Comparison of ENCODE assay signal across 15 mouse cellular contexts in genomic region chr7:92773006-92773405, GRCm38 (mm10).
"Had no signal": no experiment of that assay in that cellular context is flagged by ENCODE, and none has a peak within 500 bp of the region (broad histone marks: within the 10 kb centered on the region; RNA-seq: fewer than 3 reads in every experiment).

No protein-coding gene starts in this region.

- H3K4me2 ChIP-seq: neural tube, embryonic 13.5 days; neural tube, embryonic 15.5 days; stomach, embryonic 15.5 days had no signal

- H3K27ac ChIP-seq: neural tube, embryonic 13.5 days; neural tube, embryonic 15.5 days; stomach, embryonic 15.5 days; stomach, postnatal 0 days had no signal

- DNase-seq: right cerebral cortex, adult 18-20 months; right cerebral cortex, postnatal 14 days; right cerebral cortex, postnatal 25 days; right cerebral cortex, postnatal 4 days; spleen, adult 18-20 months; thymus, adult 18-20 months; thymus, adult 2 months; thymus, postnatal 14 days; thymus, postnatal 25 days; thymus, postnatal 36 days; thymus, postnatal 4 days had no signal

- H3K36me3 ChIP-seq: neural tube, embryonic 13.5 days; neural tube, embryonic 15.5 days; stomach, embryonic 15.5 days had no signal

- H3K9me3 ChIP-seq: neural tube, embryonic 13.5 days; neural tube, embryonic 15.5 days; stomach, embryonic 15.5 days had no signal

- H3K9ac ChIP-seq: neural tube, embryonic 13.5 days; neural tube, embryonic 15.5 days; stomach, embryonic 15.5 days had no signal

- H3K4me3 ChIP-seq: neural tube, embryonic 13.5 days; neural tube, embryonic 15.5 days; stomach, embryonic 15.5 days had no signal

- H3K27me3 ChIP-seq: neural tube, embryonic 13.5 days; neural tube, embryonic 15.5 days; stomach, embryonic 15.5 days had no signal
